28 mouse cellular contexts compared by ENCODE assay signal in genomic region chr6:49023315-49023714, GRCm38 (mm10). TPM values are rescaled to one million over a fixed set of nuclear protein-coding genes. Genes with fewer than 3 reads are reported as not detected.
"Had no signal": no experiment of that assay in that cellular context is flagged by ENCODE, and none has a peak within 500 bp of the region (broad histone marks: within the 10 kb centered on the region; RNA-seq: fewer than 3 reads in every experiment).

No protein-coding gene starts in this region.

- H3K4me1 ChIP-seq: liver, embryonic 13.5 days; midbrain, embryonic 15.5 days; stomach, embryonic 15.5 days had no signal

- DNase-seq: kidney, adult 2 months; kidney, postnatal 10 days; kidney, postnatal 36 days; liver, embryonic 13.5 days; lung, adult 2 months; lung, postnatal 14 days; lung, postnatal 4 days; right cerebral cortex, adult 18-20 months; right cerebral cortex, postnatal 14 days; right cerebral cortex, postnatal 4 days; spleen, adult 18-20 months; thymus, postnatal 25 days had no signal

- H3K9ac ChIP-seq: liver, embryonic 13.5 days; midbrain, embryonic 12.5 days; midbrain, embryonic 15.5 days; neural tube, embryonic 12.5 days; neural tube, embryonic 15.5 days; stomach, embryonic 15.5 days had no signal

- H3K27ac ChIP-seq: liver, embryonic 13.5 days; midbrain, embryonic 12.5 days; midbrain, embryonic 15.5 days; neural tube, embryonic 12.5 days; neural tube, embryonic 15.5 days; stomach, embryonic 15.5 days had no signal

- H3K27me3 ChIP-seq: midbrain, embryonic 12.5 days; midbrain, embryonic 15.5 days; neural tube, embryonic 12.5 days; stomach, embryonic 15.5 days had no signal

- H3K4me3 ChIP-seq: liver, embryonic 13.5 days; midbrain, embryonic 12.5 days; midbrain, embryonic 15.5 days; neural tube, embryonic 12.5 days; neural tube, embryonic 15.5 days; stomach, embryonic 15.5 days had no signal

- H3K4me2 ChIP-seq: liver, embryonic 13.5 days; midbrain, embryonic 12.5 days; midbrain, embryonic 15.5 days; neural tube, embryonic 12.5 days; neural tube, embryonic 15.5 days; stomach, embryonic 15.5 days had no signal

- H3K9me3 ChIP-seq: liver, embryonic 13.5 days; midbrain, embryonic 12.5 days; midbrain, embryonic 15.5 days; neural tube, embryonic 12.5 days; neural tube, embryonic 15.5 days; stomach, embryonic 15.5 days had no signal

- ATAC-seq: midbrain, embryonic 15.5 days had no signal

- H3K36me3 ChIP-seq: liver, embryonic 13.5 days; midbrain, embryonic 12.5 days; midbrain, embryonic 15.5 days; neural tube, embryonic 12.5 days; neural tube, embryonic 15.5 days; stomach, embryonic 15.5 days had no signal

RNA-seq across cellular contexts. Expression of gene Svs1, which starts 36.7 kb away (rescaled TPM):
- total RNA-seq: layer of hippocampus, postnatal 25 days; left cerebral cortex, adult 18-20 months; left cerebral cortex, postnatal 25 days; liver, adult 2 months; megakaryocyte, adult 5-6 weeks had no signal
- polyA plus RNA-seq: kidney, embryonic 14.5 days; limb, embryonic 11.5 days; limb, embryonic 14.5 days; liver, adult 2 months; liver, embryonic 13.5 days; liver, embryonic 16.5 days; lung, adult 2 months; lung, embryonic 16.5 days; midbrain, embryonic 12.5 days; midbrain, embryonic 15.5 days; neural tube, embryonic 12.5 days; neural tube, embryonic 15.5 days; stomach, embryonic 15.5 days; thymus, postnatal 0 days had no signal

RNA-seq across cellular contexts. Expression of gene Doxl2, which starts 48.6 kb away (rescaled TPM):
- total RNA-seq: layer of hippocampus, postnatal 25 days; left cerebral cortex, adult 18-20 months; left cerebral cortex, postnatal 25 days; liver, adult 2 months; megakaryocyte, adult 5-6 weeks had no signal
- polyA plus RNA-seq: kidney, adult 2 months; kidney, embryonic 14.5 days; limb, embryonic 11.5 days; limb, embryonic 14.5 days; liver, adult 2 months; liver, embryonic 13.5 days; liver, embryonic 16.5 days; lung, adult 2 months; lung, embryonic 16.5 days; midbrain, embryonic 12.5 days; midbrain, embryonic 15.5 days; neural tube, embryonic 12.5 days; neural tube, embryonic 15.5 days; stomach, embryonic 15.5 days; thymus, postnatal 0 days had no signal
